Mouse (Mus musculus) adipocyte (in vitro differentiated cells): ENCODE measurements at regions not wholly inside any gene's neighbourhood (a gene's known extent, or its start where the extent isn't known, plus 50 kb on each side); places are given as distances from the start of the nearest gene placed in this dataset.
"Not testable (repeated sequence)": the region's sequence is repeated elsewhere in the genome, so short reads cannot be mapped to it uniquely, and the experiment has no call there.

ENCODE experiments used
- DNase-seq: peaks from one replicate; pipeline ENCODE4 v3.0.0-alpha.2; 2016; ENCODE audit warnings: low spot score

GRCm38 (mm10) chr3:110880472-110880871 lies 629.7 kb upstream of the Prmt6 start:
- DNase-seq = not testable (repeated sequence)

- DNase-seq = no peak
These were observed 615.2 kb upstream of the Prmt6 start for GRCm38 (mm10) chr3:110865989-110866388.

GRCm38 (mm10) chr3:110847222-110847621 lies 596.4 kb upstream of the Prmt6 start:
- no peak for DNase-seq

GRCm38 (mm10) chr3:110820709-110821401 lies 570.1 kb upstream of the Prmt6 start:
- no peak for DNase-seq

- DNase-seq = no peak
These were observed 538.3 kb upstream of the Prmt6 start for GRCm38 (mm10) chr3:110789009-110789586.

- no peak for DNase-seq
These were observed 504.5 kb upstream of the Prmt6 start for GRCm38 (mm10) chr3:110755266-110755665.

GRCm38 (mm10) chr3:110746273-110746672 lies 495.5 kb upstream of the Prmt6 start:
- no peak for DNase-seq

- DNase-seq = no peak
These were observed 449.3 kb upstream of the Prmt6 start for GRCm38 (mm10) chr3:110700122-110700521.

- no peak for DNase-seq
These were observed 416.8 kb upstream of the Prmt6 start for GRCm38 (mm10) chr3:110667525-110668005.

- no peak for DNase-seq
These were observed 416.2 kb upstream of the Prmt6 start for GRCm38 (mm10) chr3:110666992-110667391.

GRCm38 (mm10) chr3:110657495-110658105 lies 406.8 kb upstream of the Prmt6 start:
- no peak for DNase-seq

GRCm38 (mm10) chr3:110626326-110626725 lies 375.5 kb upstream of the Prmt6 start:
- no peak for DNase-seq

GRCm38 (mm10) chr3:110599175-110599853 lies 348.5 kb upstream of the Prmt6 start:
- peak; percentile 17 for DNase-seq

- no peak for DNase-seq
These were observed 332.0 kb upstream of the Prmt6 start for GRCm38 (mm10) chr3:110582766-110583165.

GRCm38 (mm10) chr3:110579261-110579660 lies 328.5 kb upstream of the Prmt6 start:
- DNase-seq = no peak

GRCm38 (mm10) chr3:110567187-110567586 lies 316.4 kb upstream of the Prmt6 start:
- DNase-seq = no peak

- DNase-seq = no peak
These were observed 296.5 kb upstream of the Prmt6 start for GRCm38 (mm10) chr3:110547326-110547725.

GRCm38 (mm10) chr3:110538275-110538674 lies 287.5 kb upstream of the Prmt6 start:
- DNase-seq = no peak
